Mouse (Mus musculus) C2C12 (cell line): ENCODE results near the gene N4bp2l1.

ENCODE experiments used
- CTCF ChIP-seq: IDR thresholded peaks from one replicate; pipeline ENCODE4 v1.5.1; 2011; ENCODE audit not compliant: control insufficient read depth, insufficient read depth, insufficient read length
- MYOG ChIP-seq: IDR thresholded peaks from one replicate; pipeline ENCODE4 v1.6.1; 2011; ENCODE audit not compliant: control insufficient read depth, insufficient read length; ENCODE audit errors: extremely low read depth

- TF ChIP-seq CTCF (no peak), MYOG (no peak)
Measured at GRCm38 (mm10) chr5:150629272-150629671, 32.3 kb upstream of the N4bp2l1 start.
